Mouse (Mus musculus): ENCODE measurements around the gene Bicra. TPM values are rescaled to one million over a fixed set of nuclear protein-coding genes. Genes with fewer than 3 reads are reported as not detected.
A peak's percentile ranks its signal among the peaks of the same experiment; 100 is the strongest.

Gene Bicra
- 8.9 and 9.2 TPM in 2 replicates for polyA plus RNA-seq (2016; fragmentation: Nextera tagmentation; extraction: Ambion mirVana)

DNA sequence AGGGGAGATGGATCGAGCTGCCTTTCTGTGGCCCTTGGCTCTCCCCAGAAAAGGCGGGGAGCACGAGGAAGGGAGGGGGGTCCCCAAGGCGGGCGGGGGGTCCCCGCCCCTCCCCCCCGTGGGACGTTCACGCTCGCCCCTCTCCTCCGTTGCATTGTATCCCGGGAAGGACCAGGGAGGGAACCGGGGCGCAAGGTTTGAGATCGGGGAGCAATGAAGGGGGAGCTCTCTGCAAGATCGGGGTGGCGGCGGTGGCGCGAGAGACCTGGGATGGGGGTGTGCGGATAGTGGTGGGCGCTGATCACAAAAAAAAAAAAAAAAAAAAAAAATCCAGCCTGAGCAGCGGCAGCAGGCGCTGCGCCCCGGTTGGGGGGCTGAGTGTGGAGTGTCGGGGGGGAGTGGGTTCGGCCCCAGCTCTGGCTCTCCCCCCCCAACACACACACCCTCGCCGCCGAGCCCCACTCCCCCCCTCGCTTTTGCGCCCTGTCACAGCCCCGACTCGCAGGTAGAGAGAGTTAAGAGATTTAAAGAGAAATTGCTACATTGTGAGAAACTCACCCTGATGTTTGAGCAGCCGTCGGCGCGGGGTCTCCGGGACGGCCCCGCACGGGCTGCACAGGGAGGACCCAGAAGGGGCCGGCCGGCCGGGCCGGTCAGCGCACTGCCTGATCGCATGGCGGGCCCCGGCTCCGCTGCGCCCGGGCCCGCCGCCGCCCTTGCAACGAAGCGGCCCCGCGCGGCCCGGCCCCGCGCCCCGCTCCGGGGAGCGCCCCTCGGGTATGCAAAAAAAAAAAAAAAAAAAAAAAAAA is at the start of gene Bicra:
Gene Bicra (minus strand): TSS at position 584 of the 809 bp plus-strand sequence.
- under 1% methylated on average over 67 of the region's 69 CpGs for WGBS
- H3K4me1 ChIP-seq: peaks cover 66% of the 10 kb centered on the region

DNA sequence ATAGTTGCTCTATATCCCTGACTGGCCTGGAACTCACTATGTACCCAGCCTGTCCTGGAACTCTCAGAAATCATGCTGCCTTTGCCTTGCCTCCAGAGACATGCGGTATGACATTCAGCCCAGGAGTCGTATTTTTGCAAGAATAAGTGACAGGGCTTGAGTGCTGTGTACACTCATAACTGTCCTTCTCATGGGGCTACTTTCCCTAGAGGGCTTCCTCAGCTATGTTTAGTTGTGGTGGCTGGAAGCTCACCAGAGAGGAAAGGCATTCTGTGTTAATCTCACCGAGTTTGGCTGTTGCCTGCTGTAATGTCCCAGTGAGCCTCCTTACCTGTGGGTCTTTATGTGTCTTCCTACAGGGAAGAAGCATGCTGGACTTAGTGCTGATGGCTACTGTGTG is 46.9 kb upstream of the Bicra start:
- Histone ChIP-seq H3K36me3 (replicated peaks) (no peaks in the 10 kb centered on the region), H3K4me3 (no peak overlapping the region), H3K9me3 (peaks cover 2% of the 10 kb centered on the region; the same call in 1 of the 2 replicates), H3K27ac (replicated peaks) (no peak overlapping the region), H3K4me1 (peaks cover 11% of the 10 kb centered on the region), H3K27me3 (replicated peaks; ENCODE audit: low read depth, poor library complexity, severe bottlenecking) (no peaks in the 10 kb centered on the region; the same call in 1 of the 2 replicates)
- DNase-seq (ENCODE audit: low spot score): no peak
- WGBS: 74% methylated on average over 3 of the region's 3 CpGs

More for the DNA sequence above, at the start of gene Bicra:
- Histone ChIP-seq H3K9me3 (no peaks in the 10 kb centered on the region), H3K36me3 (replicated peaks) (peaks cover 11% of the 10 kb centered on the region), H3K4me3 (peak within 1 kb of the TSS; percentile 87), H3K27ac (replicated peaks) (peak within 1 kb of the TSS; percentile 98), H3K27me3 (replicated peaks; ENCODE audit: low read depth, poor library complexity, severe bottlenecking) (no peaks in the 10 kb centered on the region)
- DNase-seq (ENCODE audit: low spot score): peak; percentile 89

DNA sequence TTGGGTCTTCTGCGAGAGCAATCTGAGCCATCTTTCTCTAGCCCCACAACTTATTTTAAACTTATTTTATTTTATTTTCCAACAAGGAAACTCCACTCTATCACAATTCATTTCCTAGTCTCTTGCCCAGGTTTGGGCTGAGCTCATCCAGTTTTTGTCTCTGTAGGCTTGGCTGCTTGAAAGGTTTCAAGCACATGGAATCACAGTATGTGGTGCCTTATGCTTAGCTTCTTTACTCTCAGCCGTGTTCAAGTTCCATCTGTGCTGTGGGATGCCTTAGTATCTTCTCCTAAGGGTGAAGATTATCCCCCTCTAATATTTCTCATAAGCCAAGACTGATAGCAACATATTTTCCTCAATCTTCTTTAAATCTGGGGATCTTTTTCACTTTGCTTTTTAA is 39.9 kb upstream of the Bicra start:
- Histone ChIP-seq H3K36me3 (replicated peaks) (no peaks in the 10 kb centered on the region), H3K27ac (replicated peaks) (no peak overlapping the region), H3K4me1 (no peaks in the 10 kb centered on the region), H3K27me3 (replicated peaks; ENCODE audit: low read depth, poor library complexity, severe bottlenecking) (no peaks in the 10 kb centered on the region), H3K9me3 (no peaks in the 10 kb centered on the region), H3K4me3 (no peak overlapping the region)
- 84% methylated on average over 2 of the region's 2 CpGs for WGBS
- no peak for DNase-seq (ENCODE audit: low spot score)

GRCm38 (mm10) chr7:16083361-16083760 is 35.6 kb upstream of the Bicra start:
- no peaks in the 10 kb centered on the region for H3K9me3 ChIP-seq
- no peaks in the 10 kb centered on the region for H3K36me3 ChIP-seq (replicated peaks)
- no peak for DNase-seq (ENCODE audit: low spot score)
- H3K27ac ChIP-seq (replicated peaks): no peak overlapping the region
- 54% methylated on average over 4 of the region's 4 CpGs for WGBS
- H3K4me1 ChIP-seq: peaks cover 8% of the 10 kb centered on the region
- H3K4me3 ChIP-seq: no peak overlapping the region
- no peaks in the 10 kb centered on the region for H3K27me3 ChIP-seq (replicated peaks; ENCODE audit: low read depth, poor library complexity, severe bottlenecking)

- Histone ChIP-seq H3K36me3 (replicated peaks) (no peaks in the 10 kb centered on the region), H3K4me3 (no peak overlapping the region), H3K27ac (replicated peaks) (no peak overlapping the region), H3K27me3 (replicated peaks; ENCODE audit: low read depth, poor library complexity, severe bottlenecking) (no peaks in the 10 kb centered on the region), H3K9me3 (no peaks in the 10 kb centered on the region), H3K4me1 (peaks cover 13% of the 10 kb centered on the region)
- DNase-seq (ENCODE audit: low spot score): no peak
- WGBS: 72% methylated on average over 4 of the region's 4 CpGs
Measured at GRCm38 (mm10) chr7:16080581-16080980, 32.9 kb upstream of the Bicra start.

GRCm38 (mm10) chr7:16079947-16080346 is 32.2 kb upstream of the Bicra start:
- no peak overlapping the region for H3K27ac ChIP-seq (replicated peaks)
- WGBS: 79% methylated on average over 1 of the region's 1 CpGs
- H3K9me3 ChIP-seq: no peaks in the 10 kb centered on the region
- no peak for DNase-seq (ENCODE audit: low spot score)
- no peaks in the 10 kb centered on the region for H3K36me3 ChIP-seq (replicated peaks)
- H3K4me3 ChIP-seq: no peak overlapping the region
- no peaks in the 10 kb centered on the region for H3K27me3 ChIP-seq (replicated peaks; ENCODE audit: low read depth, poor library complexity, severe bottlenecking)
- peaks cover 13% of the 10 kb centered on the region for H3K4me1 ChIP-seq

GRCm38 (mm10) chr7:16071906-16072305 is 24.2 kb upstream of the Bicra start:
- Histone ChIP-seq H3K27ac (replicated peaks) (no peak overlapping the region), H3K9me3 (no peaks in the 10 kb centered on the region), H3K36me3 (replicated peaks) (no peaks in the 10 kb centered on the region), H3K4me1 (no peaks in the 10 kb centered on the region), H3K27me3 (replicated peaks; ENCODE audit: low read depth, poor library complexity, severe bottlenecking) (no peaks in the 10 kb centered on the region), H3K4me3 (no peak overlapping the region)
- DNase-seq (ENCODE audit: low spot score): no peak
- 83% methylated on average over 6 of the region's 6 CpGs for WGBS

DNA sequence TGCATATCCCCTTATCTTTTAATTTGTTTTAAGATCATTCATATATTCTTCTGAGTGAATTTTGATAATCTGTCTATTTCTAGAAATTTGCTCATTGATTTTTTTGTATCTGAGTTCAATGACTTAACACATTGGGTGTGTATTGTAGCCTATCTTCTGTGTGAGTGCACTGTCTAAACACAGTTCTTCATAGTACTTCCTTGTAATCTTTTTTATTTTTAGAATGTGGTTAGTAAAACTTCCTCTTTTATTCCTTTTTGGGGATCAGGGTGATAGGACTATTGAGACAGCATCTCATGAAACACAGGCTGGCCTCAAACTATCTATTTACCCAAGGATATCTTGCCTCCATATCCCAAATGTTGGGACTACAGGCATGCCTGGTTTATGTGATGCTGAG is 23.1 kb upstream of the Bicra start:
- no peaks in the 10 kb centered on the region for H3K36me3 ChIP-seq (replicated peaks)
- DNase-seq (ENCODE audit: low spot score): no peak
- H3K27me3 ChIP-seq (replicated peaks; ENCODE audit: low read depth, poor library complexity, severe bottlenecking): no peaks in the 10 kb centered on the region
- no peaks in the 10 kb centered on the region for H3K4me1 ChIP-seq
- no peak overlapping the region for H3K27ac ChIP-seq (replicated peaks)
- H3K9me3 ChIP-seq: no peaks in the 10 kb centered on the region
- H3K4me3 ChIP-seq: no peak overlapping the region

- no peaks in the 10 kb centered on the region for H3K36me3 ChIP-seq (replicated peaks)
- H3K27ac ChIP-seq (replicated peaks): no peak overlapping the region
- DNase-seq (ENCODE audit: low spot score): no peak
- peaks cover 18% of the 10 kb centered on the region for H3K9me3 ChIP-seq
- H3K4me1 ChIP-seq: 0 out of 2 replicates have a peak, but pooled peaks cover 6% of the 10 kb centered on the region
- 34% methylated on average over 4 of the region's 4 CpGs for WGBS
- no peak overlapping the region for H3K4me3 ChIP-seq
- H3K27me3 ChIP-seq (replicated peaks; ENCODE audit: low read depth, poor library complexity, severe bottlenecking): peaks cover 30% of the 10 kb centered on the region
Measured at GRCm38 (mm10) chr7:16063490-16063889, 15.8 kb upstream of the Bicra start.

- no peaks in the 10 kb centered on the region for H3K36me3 ChIP-seq (replicated peaks)
- peak overlapping the region; percentile 36 for H3K4me3 ChIP-seq
- no peak overlapping the region for H3K27ac ChIP-seq (replicated peaks)
- no peak for DNase-seq (ENCODE audit: low spot score)
- peaks cover 30% of the 10 kb centered on the region for H3K27me3 ChIP-seq (replicated peaks; ENCODE audit: low read depth, poor library complexity, severe bottlenecking)
- H3K9me3 ChIP-seq: peaks cover 18% of the 10 kb centered on the region
- 0 out of 2 replicates have a peak, but pooled peaks cover 6% of the 10 kb centered on the region for H3K4me1 ChIP-seq
- 71% methylated on average over 15 of the region's 15 CpGs for WGBS
Measured at GRCm38 (mm10) chr7:16062099-16062420, 14.3 kb upstream of the Bicra start.

DNA sequence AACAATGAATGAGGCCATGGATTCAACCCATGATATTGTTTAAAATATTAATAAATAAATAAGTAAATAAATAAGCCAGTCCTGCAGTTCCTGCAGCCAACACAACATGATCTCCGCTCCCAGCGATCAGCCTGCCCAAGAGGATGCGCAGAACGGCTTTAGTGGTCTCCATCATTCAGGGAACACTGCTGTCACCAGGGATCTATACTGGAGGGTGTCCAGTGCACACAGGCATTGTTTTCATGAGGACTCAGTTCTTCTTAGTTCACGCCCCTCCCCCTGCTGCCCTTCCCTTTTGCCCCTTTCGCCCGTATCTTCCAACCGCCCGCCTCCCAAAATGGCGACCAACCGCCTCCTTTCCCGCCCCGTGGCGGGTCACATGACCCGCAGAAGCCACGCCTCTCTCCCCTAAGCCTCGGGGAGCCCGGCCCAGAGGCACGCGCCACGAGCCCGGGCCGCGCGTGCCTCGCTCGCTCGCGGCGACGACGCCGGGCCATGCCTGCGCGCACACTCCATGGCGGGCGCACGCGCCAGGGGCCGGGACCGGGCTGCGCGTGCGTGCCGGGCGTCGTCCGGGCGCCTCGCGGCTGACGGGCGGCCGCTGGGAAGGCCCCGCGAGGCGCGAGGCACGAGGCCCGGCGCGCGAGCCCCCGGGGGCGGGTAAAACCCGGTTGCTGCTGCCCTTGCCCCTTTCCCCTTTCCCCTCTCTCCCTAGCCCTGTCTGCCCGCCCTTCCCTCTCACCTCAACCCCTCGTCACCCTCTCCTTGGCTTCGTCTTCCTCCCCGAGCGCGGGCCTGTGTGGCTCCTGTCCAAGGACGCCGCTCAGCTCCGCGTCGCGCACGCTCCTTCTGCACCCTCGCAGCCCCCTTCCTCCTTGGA is 13.7 kb upstream of the Bicra start, which contains the start of gene Zfp541:
Gene Zfp541 (plus strand): TSS at position 596 of the 880 bp plus-strand sequence.
- Histone ChIP-seq H3K36me3 (replicated peaks) (no peaks in the 10 kb centered on the region), H3K4me3 (peak within 1 kb of the TSS; percentile 36), H3K27me3 (replicated peaks; ENCODE audit: low read depth, poor library complexity, severe bottlenecking) (peaks cover 30% of the 10 kb centered on the region), H3K27ac (replicated peaks) (no peak within 1 kb of the TSS), H3K9me3 (peaks cover 18% of the 10 kb centered on the region), H3K4me1 (0 out of 2 replicates have a peak, but pooled peaks cover 6% of the 10 kb centered on the region)
- peak; percentile 26 for DNase-seq (ENCODE audit: low spot score)
- 54% methylated on average over 80 of the region's 80 CpGs for WGBS

GRCm38 (mm10) chr7:16057136-16057534 is 9.4 kb upstream of the Bicra start:
- WGBS: 65% methylated on average over 2 of the region's 2 CpGs
- H3K9me3 ChIP-seq: peaks cover 12% of the 10 kb centered on the region
- H3K36me3 ChIP-seq (replicated peaks): no peaks in the 10 kb centered on the region
- no peak for DNase-seq (ENCODE audit: low spot score)
- peaks cover 14% of the 10 kb centered on the region for H3K4me1 ChIP-seq
- H3K4me3 ChIP-seq: no peak overlapping the region
- no peak overlapping the region for H3K27ac ChIP-seq (replicated peaks)
- H3K27me3 ChIP-seq (replicated peaks; ENCODE audit: low read depth, poor library complexity, severe bottlenecking): peaks cover 20% of the 10 kb centered on the region

Data from embryonic facial prominence, embryonic 10.5 days (tissue).